Mouse (Mus musculus) retina, postnatal 1 day (tissue): ENCODE measurements around the gene 4931428L18Rik.

Experiments
- DNase-seq: peaks from one replicate; pipeline ENCODE4 v3.0.0-alpha.2; 2012

Gene 4931428L18Rik

GRCm38 (mm10) chr1:31222564-31222963 lies at the start of gene 4931428L18Rik, which contains the start of gene Pih1d3:
Gene 4931428L18Rik (minus strand): TSS chr1:31222684.
Gene Pih1d3 (plus strand): TSS chr1:31222838.
- DNase-seq: no peak

GRCm38 (mm10) chr1:31260218-31260923 lies 37.9 kb upstream of the 4931428L18Rik start:
- no peak for DNase-seq

DNA sequence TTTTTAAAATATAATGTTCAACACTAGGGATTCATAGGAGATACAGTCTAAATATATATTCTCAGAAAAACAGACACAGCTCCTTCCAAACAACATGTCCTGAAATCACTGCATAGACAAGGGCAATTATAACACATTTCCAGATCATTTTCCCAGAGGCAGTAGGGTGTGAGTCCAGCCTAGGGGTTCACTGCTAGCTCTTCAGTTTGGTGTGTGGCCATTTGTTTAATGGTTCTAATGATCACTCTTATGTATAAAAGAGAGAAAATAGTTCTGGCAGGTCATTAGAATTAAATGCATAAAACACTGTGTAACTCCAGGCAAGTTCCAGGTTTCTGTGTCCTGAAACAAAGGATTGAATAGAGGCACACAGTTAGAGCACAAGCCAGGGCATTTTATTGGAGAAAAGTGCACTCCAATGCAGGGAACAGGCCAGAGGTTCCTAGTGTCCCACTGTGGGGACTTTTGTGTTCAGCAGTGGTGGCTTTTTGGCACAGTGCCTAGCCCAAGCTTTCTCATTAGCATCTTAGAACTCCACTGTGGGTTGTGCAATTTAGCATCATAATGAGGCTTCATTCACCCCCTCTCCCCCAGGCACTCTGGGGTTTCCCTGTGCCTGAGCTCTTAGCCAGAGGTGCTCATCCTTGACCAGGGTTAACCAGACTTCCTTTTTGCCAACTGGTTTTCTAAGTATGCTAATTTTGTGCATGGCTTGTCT lies 11.0 kb upstream of the 4931428L18Rik start:
- peak; percentile 83 for DNase-seq

DNA sequence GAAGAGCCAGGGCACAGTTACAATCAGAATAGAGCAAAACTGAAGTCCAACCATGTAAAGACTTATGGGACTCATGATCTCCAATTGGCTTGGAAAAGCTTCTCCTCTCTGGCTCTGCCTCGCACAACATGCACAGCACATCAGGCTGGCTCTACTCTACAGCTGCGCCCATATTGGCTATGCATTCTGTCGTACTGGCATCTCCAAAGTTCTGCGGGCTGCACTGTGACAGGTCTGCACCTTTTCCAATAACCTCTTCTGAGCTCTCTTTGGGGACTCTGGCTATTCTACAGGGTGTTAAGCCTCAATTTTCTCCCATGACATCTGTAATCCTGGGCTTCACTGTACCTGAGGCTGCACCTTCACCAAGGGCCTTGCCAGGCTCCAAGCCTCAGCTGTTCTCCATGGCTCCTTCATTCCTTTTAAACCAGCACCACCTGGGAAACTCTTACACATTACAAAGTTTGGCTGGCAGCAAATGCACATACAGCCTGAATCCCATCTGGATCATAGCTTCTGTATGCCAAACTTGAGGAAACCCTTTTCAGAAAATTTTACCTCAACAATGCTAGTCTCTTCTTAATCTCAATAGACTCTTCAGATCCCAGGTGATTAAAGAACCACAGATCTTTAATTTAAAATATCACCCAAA lies 1.8 kb downstream of the 4931428L18Rik start:
- DNase-seq: no peak

- no peak for DNase-seq
These were observed 7.7 kb downstream of the 4931428L18Rik start for GRCm38 (mm10) chr1:31214831-31215230.

DNA sequence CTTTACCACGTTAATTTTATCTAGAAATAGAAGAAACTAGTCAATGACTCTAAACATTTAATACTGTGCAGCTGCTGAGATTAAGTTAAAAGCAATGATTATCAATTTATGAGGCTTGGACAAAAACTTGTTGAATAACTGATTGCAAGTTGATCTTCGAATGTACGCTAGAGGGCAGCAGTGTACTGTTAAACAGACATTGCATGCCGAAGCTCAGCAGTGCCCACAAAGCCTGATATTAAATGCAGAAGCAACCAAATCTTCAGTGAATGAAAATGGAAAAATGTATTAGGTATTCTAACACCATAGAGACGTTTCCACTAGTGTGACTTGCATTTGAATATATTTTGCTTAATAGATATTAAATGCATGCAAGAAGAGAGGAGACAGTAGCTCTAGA lies 12.3 kb downstream of the 4931428L18Rik start:
- peak; percentile 77 for DNase-seq

DNA sequence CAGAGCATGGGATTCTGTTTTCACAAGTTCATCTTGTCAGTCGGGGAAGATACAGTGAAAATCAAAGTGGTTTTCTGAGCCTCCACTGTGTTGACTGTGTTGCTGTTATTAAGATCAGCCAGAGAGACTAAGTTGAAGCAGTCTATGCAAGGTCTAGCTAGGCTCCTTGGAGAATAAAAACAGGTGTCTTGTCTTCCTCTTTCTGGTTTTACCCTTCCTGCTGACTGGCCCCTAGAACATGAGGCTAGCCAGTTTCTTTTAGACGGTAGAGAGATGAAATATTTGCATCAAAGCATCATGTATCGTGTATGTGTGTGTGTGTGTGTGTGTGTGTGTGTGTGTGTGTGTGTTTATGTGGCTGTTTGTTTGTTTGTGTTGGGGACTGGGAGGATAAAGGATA lies 16.7 kb downstream of the 4931428L18Rik start:
- DNase-seq: no peak

DNA sequence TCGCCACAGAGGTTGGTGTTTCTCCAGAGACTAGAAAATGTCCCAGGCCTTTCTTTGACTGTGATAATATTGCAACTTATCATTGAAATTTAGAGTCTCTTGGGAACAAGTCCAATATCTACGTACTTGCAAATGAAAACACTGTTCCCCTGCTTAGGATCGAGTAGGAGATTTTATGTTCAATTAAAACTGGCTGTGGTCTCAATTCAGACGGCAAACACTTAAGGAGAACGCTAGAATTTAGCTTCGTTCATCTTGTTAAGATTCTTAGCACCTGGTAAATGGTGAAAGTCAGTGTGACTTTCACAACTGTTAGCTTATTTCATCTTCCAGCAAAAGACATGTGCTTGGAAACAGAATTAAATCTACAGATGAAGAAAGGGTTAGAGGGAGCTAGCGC lies 17.1 kb downstream of the 4931428L18Rik start:
- DNase-seq: no peak

- DNase-seq: no peak
These were observed 18.7 kb downstream of the 4931428L18Rik start for GRCm38 (mm10) chr1:31203771-31204170.

DNA sequence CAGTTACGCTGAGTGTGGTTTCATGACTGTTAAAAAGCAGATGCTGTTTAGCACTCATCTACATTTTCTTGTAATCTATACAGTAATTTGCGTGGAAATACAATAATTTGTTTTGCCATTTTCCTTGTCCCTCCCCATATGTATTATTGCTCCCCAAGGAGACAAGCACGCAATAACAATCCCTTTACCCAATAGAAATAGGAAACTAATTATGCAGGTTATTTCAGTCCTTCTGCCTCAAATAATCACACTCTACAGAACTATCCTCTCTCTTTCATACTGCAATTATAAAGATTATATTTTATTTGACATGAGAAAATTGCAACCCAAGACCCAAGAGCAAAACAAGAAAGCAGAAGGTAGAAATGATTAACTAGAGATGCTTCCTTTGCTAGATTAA lies 25.5 kb downstream of the 4931428L18Rik start:
- no peak for DNase-seq

DNA sequence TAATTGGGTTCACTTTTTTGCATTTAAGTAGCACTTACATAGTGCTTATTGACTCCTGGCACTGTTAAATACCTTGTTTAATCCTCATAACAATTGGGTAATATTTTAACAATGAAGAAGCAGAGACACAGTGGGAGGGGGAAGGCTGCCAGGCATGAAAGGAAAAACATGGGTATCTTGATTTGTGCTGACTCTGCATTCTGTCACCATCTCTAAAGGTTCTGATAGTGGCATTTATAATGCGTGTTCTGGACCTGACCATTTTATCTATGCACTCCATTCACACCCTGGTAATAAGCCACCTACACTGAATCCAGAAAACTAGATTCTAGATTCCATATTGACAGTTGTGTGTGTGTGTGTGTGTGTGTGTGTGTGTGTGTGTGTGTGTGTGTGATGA lies 26.9 kb downstream of the 4931428L18Rik start:
- no peak for DNase-seq

GRCm38 (mm10) chr1:31190237-31190866 lies 32.1 kb downstream of the 4931428L18Rik start:
- no peak for DNase-seq

DNA sequence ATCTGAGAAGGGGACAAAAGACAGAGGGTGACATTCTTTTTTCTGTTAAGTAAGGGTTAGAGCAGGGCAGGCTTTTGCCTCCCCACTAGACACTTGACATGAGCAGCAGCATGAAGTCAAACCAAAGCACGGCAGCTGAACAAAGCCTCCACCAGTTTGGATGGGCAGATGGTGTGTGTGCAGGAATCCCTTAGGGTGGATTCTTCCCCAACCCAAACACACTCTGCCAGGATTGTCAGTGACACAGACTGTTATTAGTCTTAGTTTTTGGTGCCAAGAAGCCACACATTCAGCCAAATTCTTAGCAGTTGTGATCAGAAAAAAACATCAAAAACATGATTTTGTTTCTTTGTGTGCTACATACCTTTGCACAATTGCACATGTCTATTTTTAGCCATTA lies 44.2 kb downstream of the 4931428L18Rik start:
- DNase-seq: no peak

- no peak for DNase-seq
These were observed 46.4 kb downstream of the 4931428L18Rik start, which contains the start of gene Lgsn for GRCm38 (mm10) chr1:31176101-31176500. Gene Lgsn (plus strand): TSS chr1:31176401.

DNA sequence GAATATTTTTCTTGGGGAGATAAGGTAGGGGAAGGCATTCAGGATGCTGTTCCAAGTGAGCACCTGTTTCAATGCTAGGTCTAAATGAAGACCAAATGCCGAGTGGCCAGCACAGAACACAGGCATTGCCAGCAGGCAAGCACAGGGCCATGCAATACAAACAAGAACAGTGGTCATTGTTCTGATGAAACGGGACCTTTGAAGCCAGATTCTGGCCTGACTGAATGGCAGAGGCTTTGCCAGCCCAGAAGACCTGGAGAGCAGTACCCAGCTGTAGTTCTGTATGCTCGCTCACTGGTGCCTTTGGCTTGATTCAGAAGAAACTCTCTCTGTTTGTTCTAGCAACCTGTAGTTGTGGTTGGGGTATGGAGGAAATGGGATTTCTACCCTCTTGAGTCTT lies 47.1 kb downstream of the 4931428L18Rik start:
- no peak for DNase-seq

DNA sequence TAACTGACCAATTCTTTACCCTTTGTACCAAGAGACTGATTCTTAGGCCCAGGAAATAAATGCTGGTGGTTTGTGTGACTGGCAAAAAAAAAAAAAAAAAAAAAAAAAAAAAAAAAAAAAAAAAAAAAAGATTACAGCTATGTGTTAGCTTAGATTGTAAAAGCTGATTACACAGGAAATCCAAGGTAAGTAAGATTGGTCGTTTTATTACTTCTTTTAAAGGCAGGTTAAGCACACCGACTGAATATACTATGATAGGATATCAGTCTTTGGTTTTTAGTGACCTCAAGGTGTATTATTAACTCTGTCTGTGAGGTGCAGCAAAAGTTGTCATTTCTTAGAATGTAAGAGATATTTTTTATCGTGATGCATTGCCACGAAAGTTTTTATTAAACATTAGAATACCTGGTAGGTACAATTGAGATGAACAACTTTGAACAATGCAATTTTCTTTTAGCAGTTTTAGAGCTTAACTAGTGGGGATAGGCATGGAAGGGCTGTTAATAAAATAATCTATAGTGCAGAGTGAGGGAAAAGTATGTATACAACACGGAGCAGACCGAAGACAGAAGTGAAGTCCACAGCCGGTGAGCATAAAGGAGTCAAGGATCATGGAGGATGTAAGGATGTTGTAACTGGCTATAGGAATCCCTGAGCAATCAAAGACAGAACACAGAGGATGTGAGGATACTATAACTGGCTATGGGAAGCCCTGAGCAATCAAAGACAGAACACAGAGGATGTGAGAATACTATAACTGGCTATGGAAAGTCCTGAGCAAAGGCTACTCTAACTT lies 57.0 kb downstream of the 4931428L18Rik start:
- no peak for DNase-seq

- DNase-seq: peak; percentile 46
These were observed 57.8 kb downstream of the 4931428L18Rik start for GRCm38 (mm10) chr1:31164527-31165189.

DNA sequence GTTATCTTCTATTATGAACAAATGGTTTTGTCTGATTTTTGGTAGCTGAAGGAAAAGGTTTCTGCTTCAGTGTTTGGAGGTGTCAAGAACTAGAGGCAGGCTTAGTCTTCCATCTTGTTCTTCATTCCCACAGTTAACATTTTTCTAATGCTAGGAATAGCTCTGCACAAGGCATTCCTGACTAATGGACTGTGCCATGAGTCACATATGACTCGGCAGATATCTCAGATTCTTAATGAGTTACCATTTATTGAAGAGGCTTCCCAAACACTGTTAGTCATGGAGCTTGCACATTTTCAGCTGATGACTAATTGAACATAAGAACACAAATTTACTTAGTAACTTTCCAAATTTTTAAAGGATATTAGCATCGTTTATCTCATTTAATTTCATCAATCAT lies 65.6 kb downstream of the 4931428L18Rik start:
- no peak for DNase-seq

DNA sequence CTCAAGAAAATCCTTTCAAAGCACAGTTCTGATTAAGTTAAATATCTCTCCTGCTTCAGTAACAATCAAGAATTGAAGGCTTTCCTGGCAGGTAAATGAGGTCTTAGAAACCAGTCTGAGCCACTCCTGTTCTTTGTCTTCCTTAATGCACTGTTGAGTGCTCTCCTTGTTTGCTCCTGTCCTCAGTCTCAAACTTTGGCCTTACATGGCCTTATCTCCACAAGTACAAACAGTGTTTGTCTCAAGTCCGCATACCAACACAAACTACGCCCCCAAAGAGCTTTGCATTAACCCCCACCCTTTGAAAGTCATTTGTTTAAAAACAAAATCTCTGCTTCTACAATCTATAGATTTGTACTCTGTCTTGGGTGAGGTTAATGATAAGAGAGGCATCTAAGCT lies 66.3 kb downstream of the 4931428L18Rik start:
- no peak for DNase-seq

GRCm38 (mm10) chr1:31153793-31154349 lies 68.6 kb downstream of the 4931428L18Rik start:
- DNase-seq: peak; percentile 53

GRCm38 (mm10) chr1:31152799-31153426 lies 69.6 kb downstream of the 4931428L18Rik start:
- DNase-seq: no peak
